Mouse (Mus musculus): ENCODE data around the gene Iqschfp.

The Iqschfp gene

GRCm38 (mm10) chr3:68615042-68615810, 723.2 kb downstream of the Iqschfp start:
- DNase-seq: no peak

GRCm38 (mm10) chr3:68616363-68616762, 724.3 kb downstream of the Iqschfp start:
- DNase-seq: no peak

- DNase-seq: no peak
These were observed 725.7 kb downstream of the Iqschfp start for GRCm38 (mm10) chr3:68617708-68618107.

GRCm38 (mm10) chr3:68619097-68619496, 727.1 kb downstream of the Iqschfp start:
- DNase-seq: no peak

GRCm38 (mm10) chr3:68621971-68622370, 729.9 kb downstream of the Iqschfp start:
- no peak for DNase-seq

GRCm38 (mm10) chr3:68623036-68623435, 731.0 kb downstream of the Iqschfp start:
- no peak for DNase-seq

- no peak for DNase-seq
These were observed 732.4 kb downstream of the Iqschfp start for GRCm38 (mm10) chr3:68624471-68624870.

GRCm38 (mm10) chr3:68630261-68630660, 738.2 kb downstream of the Iqschfp start:
- no peak for DNase-seq

- no peak for DNase-seq
These were observed 738.8 kb downstream of the Iqschfp start for GRCm38 (mm10) chr3:68630821-68631220.

- DNase-seq: no peak
These were observed 740.7 kb downstream of the Iqschfp start for GRCm38 (mm10) chr3:68632714-68633113.

GRCm38 (mm10) chr3:68633577-68633976, 741.5 kb downstream of the Iqschfp start:
- no peak for DNase-seq

GRCm38 (mm10) chr3:68637960-68638359, 745.9 kb downstream of the Iqschfp start:
- DNase-seq: no peak

- no peak for DNase-seq
These were observed 746.7 kb downstream of the Iqschfp start for GRCm38 (mm10) chr3:68638703-68639102.

- DNase-seq: no peak
These were observed 750.9 kb downstream of the Iqschfp start for GRCm38 (mm10) chr3:68642935-68643334.

- no peak for DNase-seq
These were observed 754.5 kb downstream of the Iqschfp start for GRCm38 (mm10) chr3:68646387-68647130.

- no peak for DNase-seq
These were observed 755.2 kb downstream of the Iqschfp start for GRCm38 (mm10) chr3:68647282-68647681.

GRCm38 (mm10) chr3:68650251-68650650, 758.2 kb downstream of the Iqschfp start:
- no peak for DNase-seq

- no peak for DNase-seq
These were observed 764.7 kb downstream of the Iqschfp start for GRCm38 (mm10) chr3:68656607-68657352.

- no peak for DNase-seq
These were observed 765.7 kb downstream of the Iqschfp start for GRCm38 (mm10) chr3:68657589-68658245.

GRCm38 (mm10) chr3:68659996-68660395, 768.0 kb downstream of the Iqschfp start:
- DNase-seq: no peak

- DNase-seq: no peak
These were observed 768.5 kb downstream of the Iqschfp start for GRCm38 (mm10) chr3:68660538-68660937.

GRCm38 (mm10) chr3:68662386-68662785, 770.4 kb downstream of the Iqschfp start:
- DNase-seq: no peak

GRCm38 (mm10) chr3:68664337-68664736, 772.3 kb downstream of the Iqschfp start:
- no peak for DNase-seq
